Mouse (Mus musculus): ENCODE results near the gene Psmd13. TPM values are rescaled to one million over a fixed set of nuclear protein-coding genes. Genes with fewer than 3 reads are reported as not detected.

The Psmd13 gene
- polyA plus RNA-seq, 1 experiment from 2014 or later, result 214 TPM

Other genes starting within 250 kb of the Psmd13 start
- not detected in 2 replicates for gene Olfr53, start 235.5 kb upstream of the Psmd13 start, polyA plus RNA-seq (2015; fragmentation: Nextera tagmentation; extraction: Ambion mirVana)
- gene Olfr539, start 222.0 kb upstream of the Psmd13 start, polyA plus RNA-seq (2015; fragmentation: Nextera tagmentation; extraction: Ambion mirVana), result 0.01 TPM in 2 replicates
- gene Olfr45, start 200.0 kb upstream of the Psmd13 start, polyA plus RNA-seq (2015; fragmentation: Nextera tagmentation; extraction: Ambion mirVana), result not detected in 2 replicates
- not detected in 2 replicates for gene Olfr541, start 184.7 kb upstream of the Psmd13 start, polyA plus RNA-seq (2015; fragmentation: Nextera tagmentation; extraction: Ambion mirVana)
- 0.18 TPM in 1 of 2 replicates, not detected in the other for gene Cyp2e1, start 118.2 kb upstream of the Psmd13 start, polyA plus RNA-seq (2015; fragmentation: Nextera tagmentation; extraction: Ambion mirVana)
- gene Syce1, start 94.1 kb upstream of the Psmd13 start, polyA plus RNA-seq (2015; fragmentation: Nextera tagmentation; extraction: Ambion mirVana), result 0.23 and 0.30 TPM in 2 replicates
- 1.5 and 1.7 TPM in 2 replicates for gene Zfp941, start 59.8 kb upstream of the Psmd13 start, polyA plus RNA-seq (2015; fragmentation: Nextera tagmentation; extraction: Ambion mirVana)
- gene Urah, start 47.0 kb upstream of the Psmd13 start, polyA plus RNA-seq (2015; fragmentation: Nextera tagmentation; extraction: Ambion mirVana), result 13.9 and 23.4 TPM in 2 replicates
- not detected in 2 replicates for gene Scgb1c1, start 36.4 kb upstream of the Psmd13 start, polyA plus RNA-seq (2015; fragmentation: Nextera tagmentation; extraction: Ambion mirVana)
- 0.17 TPM in 1 of 2 replicates, not detected in the other for gene Odf3, start 34.2 kb upstream of the Psmd13 start, polyA plus RNA-seq (2015; fragmentation: Nextera tagmentation; extraction: Ambion mirVana)
- not detected in 2 replicates for gene Gm45785, start 25.6 kb upstream of the Psmd13 start, polyA plus RNA-seq (2015; fragmentation: Nextera tagmentation; extraction: Ambion mirVana)
- 58.0 and 62.8 TPM in 2 replicates for gene Ric8a, start 25.0 kb upstream of the Psmd13 start, polyA plus RNA-seq (2015; fragmentation: Nextera tagmentation; extraction: Ambion mirVana)
- 44.7 and 50.1 TPM in 2 replicates for gene Bet1l, start 24.4 kb upstream of the Psmd13 start, polyA plus RNA-seq (2015; fragmentation: Nextera tagmentation; extraction: Ambion mirVana)
- gene Sirt3, start 341 bp downstream of the Psmd13 start, polyA plus RNA-seq (2015; fragmentation: Nextera tagmentation; extraction: Ambion mirVana), result 25.7 and 28.7 TPM in 2 replicates
- gene Cox8b, start 18.5 kb downstream of the Psmd13 start, polyA plus RNA-seq (2015; fragmentation: Nextera tagmentation; extraction: Ambion mirVana), result 0.76 and 2.6 TPM in 2 replicates
- 9.9 and 13.8 TPM in 2 replicates for gene Nlrp6, start 38.9 kb downstream of the Psmd13 start, polyA plus RNA-seq (2015; fragmentation: Nextera tagmentation; extraction: Ambion mirVana)
- gene Pgghg, start 59.4 kb downstream of the Psmd13 start, polyA plus RNA-seq (2015; fragmentation: Nextera tagmentation; extraction: Ambion mirVana), result 21.2 and 23.5 TPM in 2 replicates
- gene Ifitm5, start 68.3 kb downstream of the Psmd13 start, polyA plus RNA-seq (2015; fragmentation: Nextera tagmentation; extraction: Ambion mirVana), result 3.2 and 3.6 TPM in 2 replicates
- 0.40 and 0.71 TPM in 2 replicates for gene Gm45717, start 74.0 kb downstream of the Psmd13 start, polyA plus RNA-seq (2015; fragmentation: Nextera tagmentation; extraction: Ambion mirVana)
- gene Ifitm2, start 74.0 kb downstream of the Psmd13 start, polyA plus RNA-seq (2015; fragmentation: Nextera tagmentation; extraction: Ambion mirVana), result 1,181 and 1,379 TPM in 2 replicates
- 179 and 209 TPM in 2 replicates for gene Ifitm1, start 85.3 kb downstream of the Psmd13 start, polyA plus RNA-seq (2015; fragmentation: Nextera tagmentation; extraction: Ambion mirVana)
- gene Ifitm3, start 128.8 kb downstream of the Psmd13 start, polyA plus RNA-seq (2015; fragmentation: Nextera tagmentation; extraction: Ambion mirVana), result 368 and 413 TPM in 2 replicates
- 7.6 and 8.1 TPM in 2 replicates for gene Ifitm6, start 136.0 kb downstream of the Psmd13 start, polyA plus RNA-seq (2015; fragmentation: Nextera tagmentation; extraction: Ambion mirVana)
- gene Gm17387, start 147.2 kb downstream of the Psmd13 start, polyA plus RNA-seq (2015; fragmentation: Nextera tagmentation; extraction: Ambion mirVana), result not detected in 2 replicates
- 7.0 and 9.2 TPM in 2 replicates for gene B4galnt4, start 179.1 kb downstream of the Psmd13 start, polyA plus RNA-seq (2015; fragmentation: Nextera tagmentation; extraction: Ambion mirVana)
- 38.4 and 47.2 TPM in 2 replicates for gene Pkp3, start 196.2 kb downstream of the Psmd13 start, polyA plus RNA-seq (2015; fragmentation: Nextera tagmentation; extraction: Ambion mirVana)
- gene Sigirr, start 218.6 kb downstream of the Psmd13 start, polyA plus RNA-seq (2015; fragmentation: Nextera tagmentation; extraction: Ambion mirVana), result 13.1 and 15.1 TPM in 2 replicates
- gene Ano9, start 235.8 kb downstream of the Psmd13 start, polyA plus RNA-seq (2015; fragmentation: Nextera tagmentation; extraction: Ambion mirVana), result 16.2 and 20.5 TPM in 2 replicates
- gene Ptdss2, start 240.4 kb downstream of the Psmd13 start, polyA plus RNA-seq (2015; fragmentation: Nextera tagmentation; extraction: Ambion mirVana), result 58.6 and 60.7 TPM in 2 replicates